Mouse (Mus musculus): ENCODE results near the gene Ncstn. TPM values are rescaled to one million over a fixed set of nuclear protein-coding genes. Genes with fewer than 3 reads are reported as not detected.

Gene Ncstn
- polyA plus RNA-seq, 2 experiments, result 22.2 to 24.6 TPM

DNA sequence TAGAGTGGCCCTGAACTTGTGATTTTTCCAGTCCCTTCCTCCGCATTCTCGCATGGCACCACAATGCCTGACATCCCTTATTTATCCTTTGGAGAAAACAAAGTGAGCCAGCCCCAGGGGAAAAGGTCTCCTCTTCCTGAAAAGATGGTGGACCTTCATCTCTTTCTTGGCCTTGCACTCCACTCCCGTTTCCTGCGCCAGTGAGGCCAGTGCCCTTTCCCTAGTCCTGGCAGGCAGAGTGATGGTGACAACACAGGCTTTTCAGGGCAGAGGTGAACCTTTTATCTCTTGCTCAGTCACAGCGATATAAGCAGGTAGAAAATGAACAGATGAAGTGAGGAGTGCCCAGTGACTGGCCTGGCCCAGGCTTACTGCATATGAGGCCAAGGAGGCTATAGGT, 44.9 kb upstream of the Ncstn start:
- no peak for DNase-seq (ENCODE audit: low read depth in 3 of 3, low spot score in 3 of 3)

DNA sequence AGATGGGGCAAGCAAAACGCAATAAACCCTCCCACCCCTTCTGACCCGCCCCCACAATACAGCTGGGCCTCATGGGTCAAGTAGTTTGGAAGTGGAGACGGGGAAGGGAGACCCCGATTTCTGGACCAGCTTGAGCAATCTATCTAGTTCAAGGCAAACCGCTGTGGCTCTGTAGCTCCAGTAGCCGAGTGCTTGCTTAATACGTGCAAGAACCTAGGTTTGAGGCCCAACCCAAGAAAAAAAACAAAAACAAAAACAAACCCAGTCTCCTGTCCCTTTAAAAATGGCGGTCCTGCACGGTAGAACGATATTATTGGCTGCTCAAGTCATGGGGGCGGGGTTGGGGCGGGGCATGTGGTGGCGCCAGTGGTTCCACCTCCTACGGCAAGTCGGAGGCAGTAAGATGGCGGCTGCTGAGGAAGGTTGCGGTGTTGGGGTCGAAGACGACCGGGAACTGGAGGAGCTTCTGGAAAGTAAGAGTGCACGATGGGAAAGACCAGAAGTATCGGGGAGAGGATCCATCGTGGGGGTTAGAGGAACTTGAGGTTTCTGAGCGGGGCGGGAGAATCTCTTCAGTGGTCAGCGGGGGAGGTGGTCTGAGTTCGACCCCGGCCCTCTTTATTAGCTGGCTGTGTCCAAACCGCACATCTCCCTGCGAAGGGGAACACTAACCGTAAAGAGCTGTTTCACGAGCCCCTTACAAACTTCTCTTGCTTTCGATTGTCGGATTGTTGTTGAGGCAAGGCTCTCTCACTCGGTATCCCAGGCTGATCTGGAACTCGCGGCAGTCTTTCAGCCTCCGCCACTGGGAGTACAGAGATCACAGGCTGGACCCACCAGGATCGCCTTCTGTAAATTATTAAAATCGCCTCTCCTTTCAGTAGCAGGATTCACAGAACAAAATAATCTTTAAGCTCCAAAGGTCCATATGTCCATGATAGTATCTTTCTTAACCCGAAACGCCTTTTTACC, 44.1 kb upstream of the Ncstn start, which contains the start of gene Pex19:
Gene Pex19, plus strand, starts transcription at position 380 of the 972 bp plus-strand sequence.
- under 1% methylated on average over 42 of the region's 42 CpGs for WGBS (ENCODE audit: insufficient replicate concordance)
- TF ChIP-seq CTCF (IDR thresholded peaks at IDR 0.05; ENCODE audit: low read depth) (no peak), EP300 (IDR thresholded peaks at IDR 0.05; ENCODE audit: low read depth) (no peak)
- H3K4me3 ChIP-seq (ENCODE audit: insufficient read depth in 1 of 2, low read depth in 2 of 2, low read length in 2 of 2), result peak within 1 kb of the TSS; percentile 82 to 87
- peaks cover 19% of the 10 kb centered on the region for H3K36me3 ChIP-seq (replicated peaks; ENCODE audit: control insufficient read depth, insufficient read depth, low read depth)
- peak within 1 kb of the TSS; percentile 67 for H3K4me2 ChIP-seq (ENCODE audit: low read depth)
- peak within 1 kb of the TSS; percentile 91 for H3K9ac ChIP-seq (replicated peaks)
- ATAC-seq (ENCODE audit: insufficient read depth), result peak; percentile 97
- H3K4me1 ChIP-seq (replicated peaks; ENCODE audit: control insufficient read depth in 2 of 2, insufficient read depth in 2 of 2, low read length in 1 of 2), result peaks cover 6 to 12% of the 10 kb centered on the region in 2 experiments
- no peaks in the 10 kb centered on the region for H3K27me3 ChIP-seq (ENCODE audit: control insufficient read depth, insufficient read depth, low read length)
- H3K9me3 ChIP-seq (ENCODE audit: control insufficient read depth, low read length), result no peaks in the 10 kb centered on the region
- H3K27ac ChIP-seq, result peak within 1 kb of the TSS; percentile 29
- DNase-seq (ENCODE audit: low read depth in 3 of 3, low spot score in 3 of 3), result peak; percentile 86 to 89 (median 88)

More for the DNA sequence above, 44.9 kb upstream of the Ncstn start:
- Histone ChIP-seq H3K27me3 (ENCODE audit: control insufficient read depth, insufficient read depth, low read length) (no peaks in the 10 kb centered on the region), H3K27ac (peak overlapping the region; percentile 29; the same call in 1 of the 2 replicates), H3K36me3 (replicated peaks; ENCODE audit: control insufficient read depth, insufficient read depth, low read depth) (peaks cover 24% of the 10 kb centered on the region), H3K9ac (replicated peaks) (peak overlapping the region; percentile 91), H3K9me3 (ENCODE audit: control insufficient read depth, low read length) (no peaks in the 10 kb centered on the region), H3K4me1 (replicated peaks; ENCODE audit: control insufficient read depth in 2 of 2, insufficient read depth in 2 of 2, low read length in 1 of 2) (peaks cover 6 to 12% of the 10 kb centered on the region in 2 experiments), H3K4me2 (ENCODE audit: low read depth) (peak overlapping the region; percentile 67), H3K4me3 (ENCODE audit: insufficient read depth in 1 of 2, low read depth in 2 of 2, low read length in 2 of 2) (peak overlapping the region; percentile 81 to 87)
- TF ChIP-seq EP300 (IDR thresholded peaks at IDR 0.05; ENCODE audit: low read depth), result no peak
- TF ChIP-seq CTCF (IDR thresholded peaks at IDR 0.05; ENCODE audit: low read depth), result no peak
- ATAC-seq (ENCODE audit: insufficient read depth), result no peak
- 45% methylated on average over 5 of the region's 5 CpGs for WGBS (ENCODE audit: insufficient replicate concordance)

DNA sequence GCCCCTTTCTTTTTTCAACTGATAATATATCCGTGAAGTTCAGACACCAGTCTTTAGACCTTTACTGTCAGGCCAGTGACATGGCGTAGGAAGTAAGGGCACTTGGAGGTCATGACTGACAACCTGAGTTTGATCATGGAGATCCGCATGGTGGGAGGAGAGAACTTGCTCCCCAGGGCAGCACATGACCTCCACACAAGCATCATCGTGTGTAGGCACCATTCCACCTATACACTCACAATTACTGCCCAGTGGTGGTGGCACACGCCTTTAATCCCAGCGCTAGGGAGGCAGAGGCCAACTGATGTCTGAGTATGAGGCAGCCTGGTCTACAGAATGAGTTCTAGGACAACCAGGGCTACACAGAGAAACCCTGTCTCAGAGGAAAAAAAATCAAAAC, 42.0 kb upstream of the Ncstn start:
- H3K4me2 ChIP-seq (ENCODE audit: low read depth), result no peak overlapping the region
- no peak overlapping the region for H3K27ac ChIP-seq
- H3K9me3 ChIP-seq (ENCODE audit: control insufficient read depth, low read length), result no peaks in the 10 kb centered on the region
- no peak for ATAC-seq (ENCODE audit: insufficient read depth)
- TF ChIP-seq EP300 (IDR thresholded peaks at IDR 0.05; ENCODE audit: low read depth) (no peak), CTCF (IDR thresholded peaks at IDR 0.05; ENCODE audit: low read depth) (no peak)
- H3K36me3 ChIP-seq (replicated peaks; ENCODE audit: control insufficient read depth, insufficient read depth, low read depth), result peaks cover 21% of the 10 kb centered on the region
- H3K9ac ChIP-seq (replicated peaks), result no peak overlapping the region
- peaks cover 6 to 12% of the 10 kb centered on the region in 2 experiments for H3K4me1 ChIP-seq (replicated peaks; ENCODE audit: control insufficient read depth in 2 of 2, insufficient read depth in 2 of 2, low read length in 1 of 2)
- WGBS (ENCODE audit: insufficient replicate concordance), result 58% methylated on average over 6 of the region's 6 CpGs
- no peaks in the 10 kb centered on the region for H3K27me3 ChIP-seq (ENCODE audit: control insufficient read depth, insufficient read depth, low read length)
- no peak for DNase-seq (ENCODE audit: low read depth in 3 of 3, low spot score in 3 of 3)
- H3K4me3 ChIP-seq (ENCODE audit: insufficient read depth in 1 of 2, low read depth in 2 of 2, low read length in 2 of 2), result no peak overlapping the region

- H3K9me3 ChIP-seq (ENCODE audit: control insufficient read depth, low read length), result no peaks in the 10 kb centered on the region
- TF ChIP-seq EP300 (IDR thresholded peaks at IDR 0.05; ENCODE audit: low read depth) (no peak), CTCF (IDR thresholded peaks at IDR 0.05; ENCODE audit: low read depth) (no peak)
- no peak overlapping the region for H3K27ac ChIP-seq
- H3K27me3 ChIP-seq (ENCODE audit: control insufficient read depth, insufficient read depth, low read length), result no peaks in the 10 kb centered on the region
- H3K9ac ChIP-seq (replicated peaks), result no peak overlapping the region
- H3K36me3 ChIP-seq (replicated peaks; ENCODE audit: control insufficient read depth, insufficient read depth, low read depth), result peaks cover 38% of the 10 kb centered on the region
- ATAC-seq (ENCODE audit: insufficient read depth) (no peak), DNase-seq (ENCODE audit: low read depth in 3 of 3, low spot score in 3 of 3) (no peak)
- 70% methylated on average over 2 of the region's 2 CpGs for WGBS (ENCODE audit: insufficient replicate concordance)
- peaks cover 4 to 10% of the 10 kb centered on the region in 2 experiments for H3K4me1 ChIP-seq (replicated peaks; ENCODE audit: control insufficient read depth in 2 of 2, insufficient read depth in 2 of 2, low read length in 1 of 2)
- no peak overlapping the region for H3K4me2 ChIP-seq (ENCODE audit: low read depth)
- H3K4me3 ChIP-seq (ENCODE audit: insufficient read depth in 1 of 2, low read depth in 2 of 2, low read length in 2 of 2), result no peak overlapping the region
Measured at GRCm38 (mm10) chr1:172122671-172123070, 40.1 kb upstream of the Ncstn start.

DNA sequence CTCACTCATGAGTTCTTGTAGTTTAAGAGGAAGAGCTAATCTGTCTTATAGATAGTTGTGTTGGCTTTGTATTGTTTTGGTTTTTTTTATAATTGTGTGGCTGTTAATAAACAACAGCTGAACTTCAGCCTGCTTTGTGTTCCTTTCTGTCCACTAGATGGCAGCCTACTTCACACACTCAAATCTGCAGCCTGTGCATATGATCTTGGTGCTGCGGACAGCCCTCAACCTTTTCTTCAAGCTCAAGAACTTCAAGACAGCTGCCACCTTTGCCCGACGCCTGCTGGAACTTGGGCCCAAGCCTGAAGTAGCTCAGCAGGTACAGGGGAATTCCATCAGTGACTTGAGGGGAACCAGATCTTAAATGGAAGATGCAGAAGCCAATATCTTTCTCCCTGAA, 37.1 kb upstream of the Ncstn start:
- H3K27me3 ChIP-seq (ENCODE audit: control insufficient read depth, insufficient read depth, low read length), result no peaks in the 10 kb centered on the region
- H3K27ac ChIP-seq, result no peak overlapping the region
- H3K4me3 ChIP-seq (ENCODE audit: insufficient read depth in 1 of 2, low read depth in 2 of 2, low read length in 2 of 2), result no peak overlapping the region
- no peak overlapping the region for H3K9ac ChIP-seq (replicated peaks)
- H3K4me1 ChIP-seq (replicated peaks; ENCODE audit: control insufficient read depth in 2 of 2, insufficient read depth in 2 of 2, low read length in 1 of 2), result no peaks in the 10 kb centered on the region
- H3K4me2 ChIP-seq (ENCODE audit: low read depth), result no peak overlapping the region
- TF ChIP-seq CTCF (IDR thresholded peaks at IDR 0.05; ENCODE audit: low read depth), result peak; percentile 82
- TF ChIP-seq EP300 (IDR thresholded peaks at IDR 0.05; ENCODE audit: low read depth), result no peak
- 53% methylated on average over 3 of the region's 3 CpGs for WGBS (ENCODE audit: insufficient replicate concordance)
- no peak for ATAC-seq (ENCODE audit: insufficient read depth)
- peak in 1 of 3 experiments; percentile 20 for DNase-seq (ENCODE audit: low read depth in 3 of 3, low spot score in 3 of 3)
- H3K36me3 ChIP-seq (replicated peaks; ENCODE audit: control insufficient read depth, insufficient read depth, low read depth), result peaks cover 62% of the 10 kb centered on the region
- H3K9me3 ChIP-seq (ENCODE audit: control insufficient read depth, low read length), result no peaks in the 10 kb centered on the region

All from liver, embryonic 14.5 days (tissue).